Mouse (Mus musculus): ENCODE measurements around the gene Tnip1.

- TF ChIP-seq EP300 (IDR thresholded peaks at IDR 0.05) = no peak
- TF ChIP-seq CTCF (IDR thresholded peaks at IDR 0.05) = no peak
Measured at GRCm38 (mm10) chr11:54868445-54868844, 94.3 kb downstream of the Tnip1 start.

All from lung, postnatal 0 days (tissue).